Comparison of ENCODE assay signal across 24 mouse cellular contexts in the genomic region with DNA sequence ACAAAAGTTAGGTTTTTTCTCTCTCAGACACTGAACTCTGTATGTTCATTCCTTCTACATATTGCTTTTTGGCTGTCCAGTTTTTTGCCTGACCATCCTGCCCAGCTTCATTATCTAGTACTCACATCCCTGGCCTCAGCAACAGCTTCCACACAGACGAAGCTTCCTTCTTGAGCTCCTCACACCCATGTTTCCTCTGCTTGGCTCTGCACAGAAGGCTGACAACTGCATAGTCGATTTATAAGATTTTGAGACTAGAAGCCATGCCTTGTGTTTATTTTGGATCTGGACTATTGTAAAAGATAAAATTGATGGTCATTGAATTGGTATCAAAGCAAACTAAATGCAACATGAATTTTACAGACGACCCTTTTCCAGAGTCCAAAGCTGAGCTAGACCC.
DNase-seq lines count a peak whose midpoint lies in the region; ATAC-seq lines count a peak whose summit lies in the region.
"Had no signal": no experiment of that assay in that cellular context is flagged by ENCODE, and none has a peak within 500 bp of the region (broad histone marks: within the 10 kb centered on the region; RNA-seq: fewer than 3 reads in every experiment).

No protein-coding gene starts in this region.

- peak; percentile 64; the same call in 1 of the 2 replicates for ATAC-seq in kidney, embryonic 14.5 days (ENCODE audit: low FRiP score, low TSS enrichment)
- ATAC-seq: activated CD4-positive, CD25-positive, alpha-beta regulatory T cell, adult 4 months; CD4-positive, CD25-positive, alpha-beta regulatory T cell, adult 4 months; forebrain, embryonic 13.5 days; forebrain, embryonic 15.5 days; Patski had no signal

- no peaks in the 10 kb centered on the region for H3K9me3 ChIP-seq in kidney, embryonic 14.5 days (ENCODE audit: control insufficient read depth, low read length)
- H3K9me3 ChIP-seq: embryonic facial prominence, embryonic 10.5 days; embryonic facial prominence, embryonic 12.5 days; forebrain, embryonic 13.5 days; forebrain, embryonic 15.5 days had no signal

- no peaks in the 10 kb centered on the region for H3K36me3 ChIP-seq in kidney, embryonic 14.5 days (ENCODE audit: control insufficient read depth, insufficient read depth, low read length)
- H3K36me3 ChIP-seq: embryonic facial prominence, embryonic 10.5 days; embryonic facial prominence, embryonic 12.5 days; forebrain, embryonic 15.5 days; G1E had no signal

- no peak overlapping the region for H3K9ac ChIP-seq in kidney, embryonic 14.5 days (ENCODE audit: low read depth, low read length)
- H3K9ac ChIP-seq: embryonic facial prominence, embryonic 12.5 days; forebrain, embryonic 13.5 days; forebrain, embryonic 15.5 days had no signal

- H3K27me3 ChIP-seq in kidney, embryonic 14.5 days (ENCODE audit: control insufficient read depth, insufficient read depth, low read length), result no peaks in the 10 kb centered on the region
- H3K27me3 ChIP-seq: CH12.LX; embryonic facial prominence, embryonic 12.5 days; forebrain, embryonic 13.5 days; forebrain, embryonic 15.5 days; Patski had no signal

- 52% methylated on average over 3 of the region's 3 CpGs for WGBS in kidney, embryonic 14.5 days

- no peaks in the 10 kb centered on the region for H3K4me1 ChIP-seq in kidney, embryonic 14.5 days (ENCODE audit: control insufficient read depth, insufficient read depth, low read length)
- H3K4me1 ChIP-seq: embryonic facial prominence, embryonic 10.5 days; embryonic facial prominence, embryonic 12.5 days; forebrain, embryonic 13.5 days; forebrain, embryonic 15.5 days had no signal

- no peak overlapping the region for H3K27ac ChIP-seq in kidney, embryonic 14.5 days (ENCODE audit: low read depth, low read length)
- H3K27ac ChIP-seq: embryonic facial prominence, embryonic 10.5 days; embryonic facial prominence, embryonic 12.5 days; forebrain, embryonic 13.5 days; forebrain, embryonic 15.5 days had no signal

- no peak for DNase-seq in kidney, adult 9 months
- DNase-seq in kidney, postnatal 10 days, result peak; percentile 13
- no peak for DNase-seq in kidney, adult 8-10 months
- DNase-seq in kidney, postnatal 4 days, result peak; percentile 5 to 10
- DNase-seq in kidney, adult 11 months, result no peak
- DNase-seq: adrenal gland, adult 8-10 months; adrenal gland, postnatal 14 days; adrenal gland, postnatal 36 days; B cell, adult 2 months; cerebellum, adult 11-12 months; cerebellum, adult 2 months; cerebellum, adult 9-10 months; cerebellum, postnatal 10 days; cerebellum, postnatal 25 days had no signal

- no peak overlapping the region for H3K4me2 ChIP-seq in kidney, embryonic 14.5 days (replicated peaks; ENCODE audit: low read depth, low read length)
- H3K4me2 ChIP-seq: embryonic facial prominence, embryonic 12.5 days; forebrain, embryonic 13.5 days; forebrain, embryonic 15.5 days had no signal

- H3K4me3 ChIP-seq in kidney, embryonic 14.5 days (ENCODE audit: low read length), result no peak overlapping the region
- H3K4me3 ChIP-seq: embryonic facial prominence, embryonic 10.5 days; embryonic facial prominence, embryonic 12.5 days; forebrain, embryonic 13.5 days; forebrain, embryonic 15.5 days had no signal

Comparison
In these comparisons a context has a peak if more than half of its experiments do, and no peak if none do; other contexts are left out.
1. DNase-seq: peak in kidney, postnatal 10 days (single experiment) and kidney, postnatal 4 days (2 of 2); none in kidney, adult 9 months (single experiment), kidney, adult 8-10 months (0 of 2) and kidney, adult 11 months (single experiment).